Mouse (Mus musculus) heart, postnatal 25 days (tissue): ENCODE measurements around the gene Krt42. TPM values are rescaled to one million over a fixed set of nuclear protein-coding genes. Genes with fewer than 3 reads are reported as not detected.

Experiments
- DNase-seq: peaks from one replicate; pipeline ENCODE4 v3.0.0; 2022; ENCODE audit warnings: low spot score
- intact Hi-C: fragments of 180-260 bp; cut with DNase I; formaldehyde crosslinking; loops from one replicate; pipeline ENCODE4 v1.15.1; 2025
- total RNA-seq, 2 experiments: library from RNA; stranded (reverse); gene quantifications; 2 replicates each; pipeline ENCODE4 v1.2.3; 2021

Krt42 gene
- total RNA-seq, 2 experiments from 2014 or later, result not detected

DNA sequence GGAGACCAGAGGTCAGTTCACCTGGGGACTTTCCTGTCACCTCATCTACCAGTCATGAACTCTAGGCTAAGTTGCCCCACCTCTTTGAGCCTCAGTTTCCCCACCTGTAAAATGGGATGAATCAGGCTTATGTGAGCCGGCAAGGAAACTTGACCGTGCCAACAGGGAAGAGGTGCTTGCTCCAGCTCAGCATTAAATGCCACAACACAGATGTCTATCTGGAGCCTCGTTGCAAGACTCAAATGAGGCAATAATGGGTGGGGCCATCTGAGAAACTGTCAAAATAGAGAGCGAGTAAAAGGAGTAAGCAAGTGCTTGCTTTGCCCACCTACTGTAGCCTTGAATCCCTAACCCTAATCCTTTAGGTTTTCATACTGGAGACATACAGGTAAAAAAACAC is 50.4 kb downstream of the Krt42 start:
- intact Hi-C loops, result no loop called here
- DNase-seq, result no peak

Other genes starting within 250 kb of the Krt42 start
- not detected for gene Krt33b, start 240.0 kb downstream of the Krt42 start, total RNA-seq
- not detected for gene Krt34, start 228.3 kb downstream of the Krt42 start, total RNA-seq
- gene Krt31, start 219.3 kb downstream of the Krt42 start, total RNA-seq, result not detected
- not detected for gene Krt32, start 181.6 kb downstream of the Krt42 start, total RNA-seq
- gene Krt35, start 173.6 kb downstream of the Krt42 start, total RNA-seq, result not detected
- not detected for gene Krt36, start 164.2 kb downstream of the Krt42 start, total RNA-seq
- gene Krt13, start 148.3 kb downstream of the Krt42 start, total RNA-seq, result not detected
- gene Krt15, start 133.9 kb downstream of the Krt42 start, total RNA-seq, result not detected
- gene Krt19, start 121.2 kb downstream of the Krt42 start, total RNA-seq, result 10 to 100 TPM in 1 of 2 experiments, 1 to 10 TPM in 1; 9.8 to 16.4 TPM
- not detected for gene Krt9, start 76.6 kb downstream of the Krt42 start, total RNA-seq
- under 1 TPM; 0.73 to 0.78 TPM for gene Krt14, start 62.3 kb downstream of the Krt42 start, total RNA-seq
- gene Krt16, start 21.0 kb downstream of the Krt42 start, total RNA-seq, result not detected
- not detected for gene Krt17, start 8.8 kb downstream of the Krt42 start, total RNA-seq
- 1,000 to 10,000 TPM; 1,459 to 1,550 TPM for gene Eif1, start 50.0 kb upstream of the Krt42 start, total RNA-seq
- gene Gast, start 64.5 kb upstream of the Krt42 start, total RNA-seq, result not detected
- 1 to 10 TPM in 1 of 2 experiments, under 1 TPM in 1; 0.83 to 1.2 TPM for gene Hap1, start 86.3 kb upstream of the Krt42 start, total RNA-seq
- gene Jup, start 127.9 kb upstream of the Krt42 start, total RNA-seq, result 100 to 1,000 TPM; 239 to 247 TPM
- gene P3h4, start 145.0 kb upstream of the Krt42 start, total RNA-seq, result 10 to 100 TPM; 15.4 to 15.8 TPM
- 10 to 100 TPM; 12.2 to 14.4 TPM for gene Fkbp10, start 145.8 kb upstream of the Krt42 start, total RNA-seq
- gene Nt5c3b, start 171.9 kb upstream of the Krt42 start, total RNA-seq, result 10 to 100 TPM; 30.2 to 33.3 TPM
- gene Klhl10, start 172.0 kb upstream of the Krt42 start, total RNA-seq, result under 1 TPM; 0.88 to 0.92 TPM
- gene Klhl11, start 202.9 kb upstream of the Krt42 start, total RNA-seq, result 1 to 10 TPM; 7.9 to 9.0 TPM